Mouse (Mus musculus) MEL (cell line): ENCODE data around the gene Cpeb3. TPM values are rescaled to one million over a fixed set of nuclear protein-coding genes. Genes with fewer than 3 reads are reported as not detected.

ENCODE experiments used
- DNase-seq: peaks from one replicate; pipeline ENCODE4 v3.0.0; 2011; ENCODE audit warnings: low read depth, low spot score
- H3K27ac ChIP-seq: 2 replicates; pipeline ENCODE4 v1.5.1; 2012; ENCODE audit warnings: low read depth, mild to moderate bottlenecking, control low read depth, low read length, moderate library complexity; ENCODE audit not compliant: control insufficient read depth
- H3K27me3 ChIP-seq, 2 experiments: fragments of 150-350 bp in 1 of 2; sonication (generic) in 1 of 2; 2 replicates each; pipeline ENCODE4 v1.6.1; 2012; ENCODE audit warnings: low read length in 2 of 2, mild to moderate bottlenecking in 2 of 2, improper control_type of control experiment in 1 of 2, moderate library complexity in 1 of 2; ENCODE audit not compliant: insufficient read depth in 2 of 2, control insufficient read depth in 1 of 2
- H3K36me3 ChIP-seq, 2 experiments: 2 replicates each; pipeline ENCODE4 v1.6.1; 2012 to 2014; ENCODE audit warnings: low read length in 2 of 2, improper control_type of control experiment in 1 of 2, inconsistent platforms in 1 of 2, mild to moderate bottlenecking in 1 of 2; ENCODE audit not compliant: insufficient read depth in 2 of 2, control insufficient read depth in 1 of 2
- H3K4me1 ChIP-seq, 2 experiments: fragments of 150-350 bp in 1 of 2; sonication (generic) in 1 of 2; 2 replicates each; pipeline ENCODE4 v1.6.1; 2012; ENCODE audit warnings: low read length in 2 of 2, improper control_type of control experiment in 1 of 2, mild to moderate bottlenecking in 1 of 2; ENCODE audit not compliant: insufficient read depth in 2 of 2, control insufficient read depth in 1 of 2
- H3K4me3 ChIP-seq, 2 experiments: fragments of 150-350 bp in 1 of 2; sonication (generic) in 1 of 2; 2 replicates each; pipeline ENCODE4 v1.5.1; 2012; ENCODE audit warnings: low read depth in 2 of 2, low read length in 2 of 2, mild to moderate bottlenecking in 2 of 2, moderate library complexity in 2 of 2, control low read depth in 1 of 2, improper control_type of control experiment in 1 of 2; ENCODE audit not compliant: control insufficient read depth in 1 of 2, insufficient read depth in 1 of 2
- H3K79me2 ChIP-seq: 2 replicates; pipeline ENCODE4 v1.6.1; 2012; ENCODE audit warnings: mild to moderate bottlenecking, low read length, moderate library complexity; ENCODE audit not compliant: control insufficient read depth, poor library complexity, insufficient read depth
- H3K9ac ChIP-seq: 2 replicates; pipeline ENCODE4 v1.6.1; 2012; ENCODE audit warnings: low read depth, mild to moderate bottlenecking, control low read depth, low read length, moderate library complexity; ENCODE audit not compliant: control insufficient read depth, poor library complexity, severe bottlenecking
- H3K9me3 ChIP-seq: fragments of 150-350 bp; sonication (generic); replicated peaks from 2 replicates; pipeline ENCODE4 v1.6.1; 2012; ENCODE audit warnings: mild to moderate bottlenecking, low read length, improper control_type of control experiment, moderate library complexity; ENCODE audit not compliant: insufficient read depth
- BHLHE40 ChIP-seq: IDR thresholded peaks from 2 replicates; pipeline ENCODE4 v1.6.1; 2012; ENCODE audit warnings: low read depth, mild to moderate bottlenecking, inconsistent platforms, low read length, improper control_type of control experiment, borderline replicate concordance
- CHD1 ChIP-seq: IDR thresholded peaks from 2 replicates; pipeline ENCODE4 v1.6.1; 2012; ENCODE audit warnings: low read depth, mild to moderate bottlenecking, inconsistent platforms, low read length, improper control_type of control experiment
- CTCF ChIP-seq, 3 experiments: IDR thresholded peaks in 2 of 3; conservative IDR thresholded peaks in 1 of 3; 2 replicates each; pipeline ENCODE4 v1.5.1; 2011 to 2012; ENCODE audit warnings: low read length in 3 of 3, low read depth in 2 of 3, mild to moderate bottlenecking in 2 of 3, improper control_type of control experiment in 1 of 3, inconsistent platforms in 1 of 3, mixed read lengths in 1 of 3, moderate library complexity in 1 of 3; ENCODE audit not compliant: control insufficient read depth in 1 of 3, insufficient read depth in 1 of 3, poor library complexity in 1 of 3, severe bottlenecking in 1 of 3
- E2F4 ChIP-seq: IDR thresholded peaks from 2 replicates; pipeline ENCODE4 v1.6.1; 2011; ENCODE audit warnings: low read depth, low read length, improper control_type of control experiment, borderline replicate concordance
- EP300 ChIP-seq, 2 experiments: IDR thresholded peaks; 2 replicates each; pipeline ENCODE4 v1.6.1; 2011; ENCODE audit warnings: improper control_type of control experiment in 2 of 2, low read length in 2 of 2, low read depth in 1 of 2, mild to moderate bottlenecking in 1 of 2
- ETS1 ChIP-seq: IDR thresholded peaks from 2 replicates; pipeline ENCODE4 v1.6.1; 2012; ENCODE audit warnings: low read depth, mild to moderate bottlenecking, inconsistent platforms, low read length, improper control_type of control experiment, moderate library complexity
- HCFC1 ChIP-seq: IDR thresholded peaks from 2 replicates; pipeline ENCODE4 v1.6.1; 2012; ENCODE audit warnings: low read depth, mild to moderate bottlenecking, inconsistent platforms, low read length, improper control_type of control experiment, moderate library complexity
- JUND ChIP-seq: IDR thresholded peaks from 2 replicates; pipeline ENCODE4 v1.6.1; 2011; ENCODE audit warnings: low read depth, mild to moderate bottlenecking, improper control_type of control experiment, low read length
- KAT2A ChIP-seq: conservative IDR thresholded peaks from 2 replicates; pipeline ENCODE4 v1.6.1; 2012; ENCODE audit warnings: low read depth, low read length, improper control_type of control experiment, inconsistent platforms
- MAFK ChIP-seq: IDR thresholded peaks from 2 replicates; pipeline ENCODE4 v1.6.1; 2011; ENCODE audit warnings: low read depth, mild to moderate bottlenecking, low read length, improper control_type of control experiment, borderline replicate concordance
- MEF2A ChIP-seq: IDR thresholded peaks from 2 replicates; pipeline ENCODE4 v1.6.1; 2014; ENCODE audit warnings: low read depth, mild to moderate bottlenecking, inconsistent platforms, low read length, improper control_type of control experiment; ENCODE audit not compliant: poor library complexity, insufficient replicate concordance, severe bottlenecking; ENCODE audit errors: extremely low read depth
- MXI1 ChIP-seq: IDR thresholded peaks from 2 replicates; pipeline ENCODE4 v1.6.1; 2011; ENCODE audit warnings: mild to moderate bottlenecking, low read depth, low read length, improper control_type of control experiment
- MYB ChIP-seq: IDR thresholded peaks from 2 replicates; pipeline ENCODE4 v1.6.1; 2011; ENCODE audit warnings: mild to moderate bottlenecking, low read depth, low read length, improper control_type of control experiment
- MYC ChIP-seq: IDR thresholded peaks from 2 replicates; pipeline ENCODE4 v1.6.1; 2011; ENCODE audit warnings: low read depth, mild to moderate bottlenecking, low read length, improper control_type of control experiment, moderate library complexity
- NRF1 ChIP-seq: IDR thresholded peaks from 2 replicates; pipeline ENCODE4 v1.6.1; 2014; ENCODE audit warnings: low read depth, mild to moderate bottlenecking, inconsistent platforms, low read length, improper control_type of control experiment, moderate library complexity; ENCODE audit not compliant: poor library complexity, insufficient read depth, severe bottlenecking
- RAD21 ChIP-seq: IDR thresholded peaks from 2 replicates; pipeline ENCODE4 v1.6.1; 2011; ENCODE audit warnings: mild to moderate bottlenecking, low read depth, low read length, improper control_type of control experiment
- SIN3A ChIP-seq: IDR thresholded peaks from 2 replicates; pipeline ENCODE4 v1.6.1; 2012; ENCODE audit warnings: low read length, improper control_type of control experiment, inconsistent platforms
- SMC3 ChIP-seq: IDR thresholded peaks from 2 replicates; pipeline ENCODE4 v1.6.1; 2011; ENCODE audit warnings: low read depth, low read length, improper control_type of control experiment
- TCF12 ChIP-seq: IDR thresholded peaks from 2 replicates; pipeline ENCODE4 v1.6.1; 2014; ENCODE audit warnings: low read depth, mild to moderate bottlenecking, inconsistent platforms, low read length, improper control_type of control experiment, moderate library complexity
- USF2 ChIP-seq, 2 experiments: IDR thresholded peaks; 2 replicates each; pipeline ENCODE4 v1.6.1; 2011 to 2012; ENCODE audit warnings: improper control_type of control experiment in 2 of 2, low read length in 2 of 2, borderline replicate concordance in 1 of 2, inconsistent platforms in 1 of 2, low read depth in 1 of 2, mild to moderate bottlenecking in 1 of 2; ENCODE audit not compliant: insufficient read depth in 1 of 2
- ZKSCAN1 ChIP-seq: IDR thresholded peaks from 2 replicates; pipeline ENCODE4 v1.6.1; 2012; ENCODE audit warnings: low read depth, mild to moderate bottlenecking, inconsistent platforms, low read length, improper control_type of control experiment, moderate library complexity
- polyA plus RNA-seq, 2 experiments: library from polyadenylated mRNA; stranded (reverse) in 1 of 2; unstranded in 1 of 2; fragments of >175 nt in 1 of 2; fragments of >200 nt in 1 of 2; gene quantifications; 2 replicates each; pipeline versions ENCODE4 v1.2.1 to v1.2.4; 2012; ENCODE audit warnings: low replicate concordance in 2 of 2, low read depth in 1 of 2; ENCODE audit not compliant: insufficient read length in 2 of 2, insufficient read depth in 1 of 2, missing spikeins in 1 of 2
- total RNA-seq: library from RNA; depleted of rRNA; stranded (reverse); fragments of 300-350 nt; gene quantifications from 2 replicates; pipeline ENCODE4 v1.2.3, GENCODE M21; 2012

Gene Cpeb3
- total and polyA plus RNA-seq, 3 experiments, result 0.35 to 0.93 TPM; not detected in 1

GRCm38 (mm10) chr19:37237306-37237705 lies 28.9 kb upstream of the Cpeb3 start:
- Histone ChIP-seq H3K27me3 (no peaks in the 10 kb centered on the region), H3K4me3 (peak overlapping the region; percentile 3 to 56; a peak in 3 of 4 replicates), H3K36me3 (peaks cover 0 to 27% of the 10 kb centered on the region in 2 experiments; a peak in 2 of 4 replicates), H3K4me1 (peaks cover 23 to 30% of the 10 kb centered on the region in 2 experiments), H3K79me2 (no peaks in the 10 kb centered on the region), H3K27ac (peak overlapping the region; percentile 81), H3K9ac (peak overlapping the region; percentile 38), H3K9me3 (no peaks in the 10 kb centered on the region)
- TF ChIP-seq MYB (no peak), JUND (no peak), MAFK (no peak), NRF1 (peak; percentile 65), KAT2A (no peak), TCF12 (no peak), ZKSCAN1 (no peak), BHLHE40 (no peak), SMC3 (no peak)
- peak; percentile 80 for DNase-seq

DNA sequence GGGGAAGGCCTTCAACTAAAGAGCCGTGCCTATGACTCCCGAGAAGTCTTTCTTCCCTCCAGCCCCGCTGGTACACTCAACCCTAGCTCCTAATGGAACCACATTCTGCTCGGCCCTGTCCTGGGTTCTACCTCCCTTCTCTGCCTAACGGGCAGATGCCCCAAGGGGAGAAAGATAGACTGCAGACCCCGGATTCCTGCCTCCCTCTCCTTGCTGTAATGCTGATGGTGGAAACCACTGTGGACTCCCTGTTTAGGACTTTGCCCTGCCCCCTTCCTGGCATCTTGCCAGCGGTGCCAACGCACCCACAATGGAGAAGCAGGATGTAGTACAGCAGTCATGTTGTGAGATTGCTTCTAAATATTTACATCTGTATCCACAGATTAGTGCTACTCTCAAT lies 27.4 kb upstream of the Cpeb3 start:
- Histone ChIP-seq H3K9ac (no peak overlapping the region), H3K27ac (no peak overlapping the region)
- TF ChIP-seq USF2 (IDR thresholded peaks at IDR 0.05; ENCODE audit: borderline replicate concordance in 1 of 2, insufficient read depth in 1 of 2, low read depth in 1 of 2, low read length in 2 of 2) (no peak), EP300 (IDR thresholded peaks at IDR 0.05; ENCODE audit: low read depth in 1 of 2, low read length in 2 of 2) (peak in 1 of 2 experiments; percentile 40; a peak in 2 of 4 replicates)

DNA sequence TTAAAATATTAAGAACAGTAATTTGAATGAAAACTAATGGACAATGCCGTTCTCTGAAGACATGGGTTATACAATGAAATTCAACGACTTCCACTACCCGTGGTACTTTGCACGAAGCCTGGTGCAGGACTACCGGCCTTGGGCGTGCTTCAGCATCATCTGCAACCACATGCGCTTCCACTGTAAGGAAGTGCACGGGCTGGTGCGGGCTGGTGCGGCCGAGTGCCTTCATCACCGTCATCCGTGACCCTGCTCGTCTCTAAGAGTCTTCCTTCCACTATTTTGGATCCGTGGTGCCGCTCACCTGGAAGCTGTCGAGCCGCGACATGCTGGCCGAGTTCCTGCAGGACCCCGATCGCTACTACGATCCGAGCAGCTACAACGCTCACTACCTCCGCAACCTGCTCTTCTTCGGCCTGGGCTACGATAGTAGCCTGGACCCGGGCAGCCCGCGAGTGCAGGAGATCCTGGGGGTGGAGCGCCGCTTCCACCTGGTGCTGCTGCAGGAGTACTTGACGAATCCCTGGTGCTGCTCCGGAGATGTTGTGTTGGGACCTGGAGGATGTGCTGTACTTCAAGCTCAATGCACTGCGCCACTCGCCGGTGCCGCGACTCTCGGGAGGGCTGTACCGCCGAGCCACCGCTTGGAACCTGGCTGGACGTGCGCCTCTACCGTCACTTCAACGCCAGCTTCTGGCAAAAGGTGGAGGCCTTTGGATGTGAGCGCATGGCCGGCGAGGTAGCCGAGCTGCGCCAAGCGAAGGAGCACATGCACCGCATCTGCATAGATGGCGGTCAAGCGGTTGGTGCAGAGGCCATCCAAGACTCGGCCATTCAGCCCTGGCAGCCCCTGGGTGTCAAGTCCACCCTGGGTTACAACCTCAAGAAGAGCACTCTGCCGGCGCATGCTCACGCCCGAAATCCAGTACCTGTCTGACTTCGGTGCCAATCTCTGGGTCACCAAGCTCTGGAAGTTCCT lies 25.4 kb upstream of the Cpeb3 start:
- Histone ChIP-seq H3K27ac (no peak overlapping the region), H3K27me3 (no peaks in the 10 kb centered on the region), H3K79me2 (no peaks in the 10 kb centered on the region), H3K4me3 (no peak overlapping the region), H3K36me3 (peaks cover 0 to 25% of the 10 kb centered on the region in 2 experiments; a peak in 2 of 4 replicates), H3K4me1 (peaks cover 26% of the 10 kb centered on the region in 2 experiments), H3K9me3 (no peaks in the 10 kb centered on the region), H3K9ac (no peak overlapping the region)
- TF ChIP-seq CHD1, result no peak
- TF ChIP-seq MYC, result no peak
- TF ChIP-seq HCFC1, result no peak
- no peak for TF ChIP-seq USF2 (IDR thresholded peaks at IDR 0.05; ENCODE audit: borderline replicate concordance in 1 of 2, insufficient read depth in 1 of 2, low read depth in 1 of 2, low read length in 2 of 2)
- TF ChIP-seq JUND, result no peak
- TF ChIP-seq MYB, result no peak
- TF ChIP-seq E2F4, result no peak
- TF ChIP-seq MXI1, result no peak
- no peak for TF ChIP-seq MEF2A
- TF ChIP-seq KAT2A, result no peak
- no peak for TF ChIP-seq ETS1
- no peak for TF ChIP-seq SMC3
- TF ChIP-seq SIN3A, result no peak
- no peak for TF ChIP-seq CTCF (IDR thresholded peaks at IDR 0.05 in 2 of 3, conservative IDR thresholded peaks at IDR 0.05 in 1 of 3; ENCODE audit: control insufficient read depth in 1 of 3, insufficient read depth in 1 of 3, low read depth in 2 of 3, low read length in 3 of 3, poor library complexity in 1 of 3, severe bottlenecking in 1 of 3)
- no peak for TF ChIP-seq RAD21
- no peak for DNase-seq

More for the DNA sequence above, 27.4 kb upstream of the Cpeb3 start:
- H3K27me3 ChIP-seq, result no peaks in the 10 kb centered on the region
- H3K4me3 ChIP-seq, result no peak overlapping the region
- H3K36me3 ChIP-seq, result peaks cover 0 to 27% of the 10 kb centered on the region in 2 experiments; a peak in 2 of 4 replicates
- H3K4me1 ChIP-seq, result peaks cover 26 to 30% of the 10 kb centered on the region in 2 experiments
- no peaks in the 10 kb centered on the region for H3K9me3 ChIP-seq
- DNase-seq, result no peak
- no peaks in the 10 kb centered on the region for H3K79me2 ChIP-seq
